Mouse (Mus musculus) G1E (cell line): ENCODE data around the gene Zmym4. TPM values are rescaled to one million over a fixed set of nuclear protein-coding genes. Genes with fewer than 3 reads are reported as not detected.

Source experiments
- ATAC-seq: 2 replicates; pipeline ENCODE4 v1.8.0; 2016; ENCODE audit warnings: mild to moderate bottlenecking; ENCODE audit not compliant: insufficient number of reproducible peaks, poor library complexity, low FRiP score, severe bottlenecking; ENCODE audit errors: extremely low read depth
- DNase-seq: peaks from one replicate; pipeline ENCODE4 v3.0.0; 2012; ENCODE audit warnings: low spot score
- H3K27me3 ChIP-seq: 2 replicates; pipeline ENCODE4 v1.6.1; 2012; ENCODE audit warnings: mild to moderate bottlenecking, low read length, inconsistent platforms; ENCODE audit not compliant: insufficient read depth
- H3K36me3 ChIP-seq: replicated peaks from 2 replicates; pipeline ENCODE3; 2012; ENCODE audit warnings: mild to moderate bottlenecking, inconsistent platforms
- H3K4me1 ChIP-seq: 2 replicates; pipeline ENCODE4 v1.6.1; 2012; ENCODE audit warnings: low read depth, low read length, inconsistent platforms, mixed read lengths; ENCODE audit not compliant: insufficient read depth
- H3K4me3 ChIP-seq: 2 replicates; pipeline ENCODE4 v1.5.1; 2012; ENCODE audit warnings: low read depth, mild to moderate bottlenecking, inconsistent platforms, low read length, moderate library complexity, mixed read lengths
- H3K9me3 ChIP-seq: replicated peaks from 2 replicates; pipeline ENCODE4 v1.6.1; 2012; ENCODE audit warnings: inconsistent platforms
- CTCF ChIP-seq: IDR thresholded peaks from 2 replicates; pipeline ENCODE4 v1.5.1; 2012; ENCODE audit warnings: low read depth, low read length, inconsistent platforms, mixed read lengths
- GATA1 ChIP-seq: IDR thresholded peaks from 2 replicates; pipeline ENCODE4 v1.6.1; 2012; ENCODE audit warnings: borderline replicate concordance, low read length, inconsistent platforms, mixed read lengths
- GATA2 ChIP-seq: IDR thresholded peaks from 2 replicates; pipeline ENCODE4 v1.6.1; 2012; ENCODE audit warnings: low read depth, low read length, inconsistent platforms, borderline replicate concordance
- POLR2AphosphoS5 ChIP-seq: IDR thresholded peaks from 2 replicates; pipeline ENCODE4 v1.6.1; 2012; ENCODE audit warnings: low read depth, low read length, inconsistent platforms; ENCODE audit not compliant: insufficient replicate concordance
- TAL1 ChIP-seq: conservative IDR thresholded peaks from 2 replicates; pipeline ENCODE4 v1.6.1; 2012; ENCODE audit warnings: low read depth, low read length, inconsistent platforms, mixed read lengths
- polyA plus RNA-seq: library from polyadenylated mRNA; stranded (reverse); fragments of >175 nt; gene quantifications from 2 replicates; pipeline ENCODE4 v1.2.3, GENCODE M21; 2012
- total RNA-seq, 2 experiments: library from RNA; stranded (forward) in 1 of 2; stranded (reverse) in 1 of 2; fragments of 200-1000 nt in 1 of 2; fragments of >200 nt in 1 of 2; fragmentation: Nextera tagmentation in 1 of 2; gene quantifications; 2 replicates each; pipeline ENCODE4 v1.2.3; 2014 to 2017

Zmym4 gene
- total and polyA plus RNA-seq, 3 experiments, result 3.9 to 81.3 (median 54.7) TPM

DNA sequence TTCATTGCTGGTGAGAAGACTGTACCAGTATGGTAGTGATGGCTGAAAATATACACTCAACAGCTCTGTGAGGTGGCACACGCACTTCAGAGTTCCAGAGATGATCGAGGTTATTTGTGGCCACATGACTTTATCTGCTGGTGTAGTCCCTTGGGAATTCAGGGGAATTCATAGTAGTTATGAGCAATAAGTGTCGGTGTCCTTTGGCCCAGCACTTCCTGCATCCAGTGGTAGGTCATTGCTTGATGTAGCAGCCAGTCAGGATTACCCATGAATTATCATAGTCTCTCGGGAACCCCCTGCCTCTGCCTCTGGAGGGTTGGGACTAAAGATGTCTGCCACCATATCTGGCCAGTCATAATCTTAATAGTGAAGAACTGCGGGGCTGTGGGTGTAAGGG lies 144.0 kb downstream of the Zmym4 start:
- Histone ChIP-seq H3K9me3 (no peaks in the 10 kb centered on the region), H3K4me1 (no peaks in the 10 kb centered on the region), H3K36me3 (peaks cover 49% of the 10 kb centered on the region), H3K27me3 (no peaks in the 10 kb centered on the region), H3K4me3 (no peak overlapping the region)
- DNase-seq, result no peak
- no peak for TF ChIP-seq POLR2AphosphoS5
- TF ChIP-seq GATA2, result no peak
- ATAC-seq, result no peak

DNA sequence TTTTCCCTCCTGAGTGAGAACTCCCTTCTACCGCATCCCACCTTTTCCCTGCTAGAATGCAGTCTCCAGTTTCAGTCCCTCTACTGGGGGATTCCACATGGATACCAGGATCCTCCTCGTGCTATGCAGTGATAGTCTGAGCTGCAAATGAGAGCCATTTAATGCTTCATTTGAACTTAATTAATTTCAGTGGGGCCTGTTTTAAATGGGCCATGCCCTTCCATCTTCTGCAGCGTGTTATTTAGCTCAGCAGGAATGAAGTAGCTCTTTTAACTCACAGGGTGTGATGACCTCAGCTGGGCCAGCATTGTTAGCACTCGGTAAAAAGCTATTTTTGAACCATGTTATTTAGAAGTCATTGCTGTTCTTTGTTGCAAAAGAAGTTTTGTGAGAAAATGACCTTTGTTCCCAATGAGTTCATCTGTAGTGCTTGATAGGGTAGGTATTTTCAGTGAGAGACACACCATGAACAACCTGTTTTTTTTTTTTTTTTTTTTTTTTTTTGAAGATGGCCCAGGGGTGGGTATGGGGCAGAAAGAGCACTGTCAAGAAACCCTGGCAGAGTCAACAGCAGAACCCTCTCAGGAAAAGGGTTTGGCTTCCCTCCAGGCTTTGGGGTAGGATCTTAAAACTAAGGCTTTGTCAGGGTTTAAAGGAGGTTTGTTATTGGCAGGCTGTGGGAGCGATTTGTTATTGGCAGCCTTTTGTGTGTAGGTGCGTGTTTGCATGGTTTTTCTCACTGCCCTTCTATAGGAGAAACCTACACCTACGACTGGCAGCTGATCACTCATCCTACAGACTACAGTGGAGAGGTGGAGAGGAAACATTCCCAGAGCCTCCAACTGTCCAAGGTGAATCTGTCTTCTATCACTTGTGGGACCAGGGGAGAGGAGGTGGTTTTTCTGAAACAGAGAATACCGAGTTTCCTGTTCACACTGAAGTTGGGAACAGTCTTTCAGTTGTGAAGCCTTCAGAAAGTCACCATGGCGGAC lies 144.7 kb downstream of the Zmym4 start:
- no peaks in the 10 kb centered on the region for H3K4me1 ChIP-seq
- no peak for TF ChIP-seq CTCF
- no peak for TF ChIP-seq POLR2AphosphoS5
- TF ChIP-seq TAL1, result no peak
- TF ChIP-seq GATA1, result no peak
- no peak for TF ChIP-seq GATA2
- no peak for ATAC-seq
- DNase-seq, result no peak
- H3K4me3 ChIP-seq, result no peak overlapping the region
- H3K9me3 ChIP-seq, result no peaks in the 10 kb centered on the region
- H3K27me3 ChIP-seq, result no peaks in the 10 kb centered on the region
- peaks cover 48% of the 10 kb centered on the region for H3K36me3 ChIP-seq

DNA sequence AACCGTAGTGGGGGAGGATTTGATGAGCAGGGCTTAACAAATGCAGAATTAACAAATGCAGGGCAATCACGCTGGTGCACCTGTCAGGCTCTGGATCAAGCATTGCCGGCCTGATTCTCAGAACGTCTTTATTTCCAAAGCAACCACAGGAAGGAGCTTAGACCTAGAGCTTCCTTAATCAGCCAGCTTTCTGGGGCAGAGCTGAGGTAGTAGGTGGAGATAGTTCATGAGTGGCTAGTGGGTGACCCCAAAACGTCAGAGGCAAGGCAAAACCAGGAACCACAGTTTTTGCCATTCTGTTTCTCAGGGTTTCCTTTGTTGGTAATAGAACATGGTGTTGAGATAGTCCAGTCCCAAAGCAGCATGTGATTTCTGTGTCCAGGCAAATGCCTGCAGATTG lies 153.1 kb downstream of the Zmym4 start:
- no peak overlapping the region for H3K4me3 ChIP-seq
- peaks cover 6% of the 10 kb centered on the region; the same call in 1 of the 2 replicates for H3K4me1 ChIP-seq
- H3K27me3 ChIP-seq, result no peaks in the 10 kb centered on the region
- H3K36me3 ChIP-seq, result peaks cover 64% of the 10 kb centered on the region
- ATAC-seq, result no peak
- DNase-seq, result no peak
- TF ChIP-seq POLR2AphosphoS5 (no peak), CTCF (no peak), TAL1 (no peak), GATA2 (no peak), GATA1 (no peak)
- H3K9me3 ChIP-seq, result no peaks in the 10 kb centered on the region

DNA sequence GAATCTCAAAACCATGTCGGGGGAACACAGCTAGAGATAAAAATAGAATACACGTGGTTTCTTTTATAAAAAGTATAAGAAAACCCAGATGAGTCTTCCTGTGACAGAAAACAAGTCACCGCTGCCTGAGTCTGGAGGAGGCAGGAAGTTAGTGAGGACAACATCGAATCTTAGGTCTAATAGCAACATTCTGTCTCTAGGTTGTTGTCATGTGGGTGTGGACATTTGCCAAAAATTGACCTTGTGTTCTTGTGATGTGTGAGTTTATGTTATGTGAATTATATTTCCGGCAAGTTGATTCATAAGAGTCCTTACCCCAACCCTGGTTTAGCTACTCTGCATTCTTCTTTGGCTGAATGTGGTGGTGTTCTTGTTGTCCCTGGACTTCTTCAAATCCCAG lies 154.7 kb downstream of the Zmym4 start:
- Histone ChIP-seq H3K9me3 (no peaks in the 10 kb centered on the region), H3K4me3 (no peak overlapping the region), H3K36me3 (peaks cover 61% of the 10 kb centered on the region), H3K4me1 (peaks cover 10% of the 10 kb centered on the region; the same call in 1 of the 2 replicates), H3K27me3 (no peaks in the 10 kb centered on the region)
- TF ChIP-seq GATA1, result no peak
- no peak for TF ChIP-seq POLR2AphosphoS5
- TF ChIP-seq CTCF, result no peak
- TF ChIP-seq TAL1, result no peak
- TF ChIP-seq GATA2, result no peak
- no peak for ATAC-seq
- DNase-seq, result no peak

Other genes with a start within 250 kb of the Zmym4 start
- not detected in 2 replicates for gene Tfap2e, start 231.9 kb downstream of the Zmym4 start, total RNA-seq (2014; fragmentation: Nextera tagmentation)
- 0.05 TPM in 1 of 2 replicates, not detected in the other for gene Tfap2e, start 231.9 kb downstream of the Zmym4 start, total RNA-seq (2017)
- gene Tfap2e, start 231.9 kb downstream of the Zmym4 start, polyA plus RNA-seq, result not detected in 2 replicates
- gene Ncdn, start 214.7 kb downstream of the Zmym4 start, total RNA-seq (2014; fragmentation: Nextera tagmentation), result 16.9 and 18.4 TPM in 2 replicates
- 10.3 and 11.4 TPM in 2 replicates for gene Ncdn, start 214.7 kb downstream of the Zmym4 start, total RNA-seq (2017)
- gene Ncdn, start 214.7 kb downstream of the Zmym4 start, polyA plus RNA-seq, result 86.9 and 89.1 TPM in 2 replicates
- 41.5 and 45.5 TPM in 2 replicates for gene AU040320, start 214.6 kb downstream of the Zmym4 start, total RNA-seq (2014; fragmentation: Nextera tagmentation)
- gene AU040320, start 214.6 kb downstream of the Zmym4 start, total RNA-seq (2017), result 15.1 and 15.5 TPM in 2 replicates
- gene AU040320, start 214.6 kb downstream of the Zmym4 start, polyA plus RNA-seq, result 10.6 and 21.8 TPM in 2 replicates
- gene Sfpq, start 53.2 kb upstream of the Zmym4 start, total RNA-seq (2014; fragmentation: Nextera tagmentation), result 329 and 353 TPM in 2 replicates
- gene Sfpq, start 53.2 kb upstream of the Zmym4 start, total RNA-seq (2017), result 302 and 471 TPM in 2 replicates
- 346 and 492 TPM in 2 replicates for gene Sfpq, start 53.2 kb upstream of the Zmym4 start, polyA plus RNA-seq
- 21.4 and 30.6 TPM in 2 replicates for gene Zmym1, start 93.0 kb upstream of the Zmym4 start, total RNA-seq (2014; fragmentation: Nextera tagmentation)
- 19.0 and 26.3 TPM in 2 replicates for gene Zmym1, start 93.0 kb upstream of the Zmym4 start, total RNA-seq (2017)
- gene Zmym1, start 93.0 kb upstream of the Zmym4 start, polyA plus RNA-seq, result 1.8 and 3.7 TPM in 2 replicates
- gene Zmym6, start 109.2 kb upstream of the Zmym4 start, total RNA-seq (2014; fragmentation: Nextera tagmentation), result 29.5 and 44.9 TPM in 2 replicates
- 25.7 and 35.3 TPM in 2 replicates for gene Zmym6, start 109.2 kb upstream of the Zmym4 start, total RNA-seq (2017)
- gene Zmym6, start 109.2 kb upstream of the Zmym4 start, polyA plus RNA-seq, result 0.50 and 1.0 TPM in 2 replicates
- gene Tmem35b, start 155.6 kb upstream of the Zmym4 start, total RNA-seq (2014; fragmentation: Nextera tagmentation), result 25.4 and 25.7 TPM in 2 replicates
- gene Tmem35b, start 155.6 kb upstream of the Zmym4 start, total RNA-seq (2017), result 9.6 and 12.4 TPM in 2 replicates
- gene Tmem35b, start 155.6 kb upstream of the Zmym4 start, polyA plus RNA-seq, result 0.80 and 1.5 TPM in 2 replicates
- gene Dlgap3, start 201.1 kb upstream of the Zmym4 start, total RNA-seq (2014; fragmentation: Nextera tagmentation), result not detected in 2 replicates
- 0.05 and 0.06 TPM in 2 replicates for gene Dlgap3, start 201.1 kb upstream of the Zmym4 start, total RNA-seq (2017)
- not detected in 2 replicates for gene Dlgap3, start 201.1 kb upstream of the Zmym4 start, polyA plus RNA-seq